Mouse (Mus musculus): ENCODE data around the gene Kri1.

DNA sequence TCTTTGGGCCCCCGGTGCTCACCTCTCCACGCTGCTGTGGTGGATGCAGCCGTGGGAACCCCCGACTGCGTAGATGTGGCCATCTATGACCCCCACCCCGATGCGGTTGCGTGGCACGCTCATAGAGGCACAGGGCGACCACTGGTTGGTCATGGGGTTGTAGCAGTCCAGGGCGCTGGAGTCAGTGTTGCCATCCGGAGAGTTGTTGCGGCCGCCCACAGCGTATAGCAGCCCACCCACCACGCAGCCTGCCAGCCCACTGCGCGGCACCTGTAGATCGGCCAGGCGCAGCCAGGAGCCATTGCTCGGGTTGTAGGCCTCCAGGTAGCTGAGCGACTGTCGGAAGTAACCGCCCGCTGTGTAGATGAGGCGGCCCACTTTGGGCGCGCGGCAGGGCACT lies 54.4 kb downstream of the Kri1 start:
- TF ChIP-seq CTCF (IDR thresholded peaks at IDR 0.05) (no peak), EP300 (IDR thresholded peaks at IDR 0.05) (no peak)

Measured in lung, postnatal 0 days (tissue).